Mouse (Mus musculus) spleen, postnatal 4 days (tissue): ENCODE data around the gene Chsy1.
A peak's percentile ranks its signal among the peaks of the same experiment; 100 is the strongest.

Source experiments
- DNase-seq, 2 experiments: peaks; one replicate each; pipeline ENCODE4 v3.0.0; 2022; ENCODE audit warnings: low spot score in 2 of 2

Chsy1 gene

GRCm38 (mm10) chr7:66138878-66139277, 29.6 kb downstream of the Chsy1 start:
- no peak for DNase-seq

- no peak for DNase-seq
Observed at GRCm38 (mm10) chr7:66140095-66140494, 30.8 kb downstream of the Chsy1 start.

- no peak for DNase-seq
Observed at GRCm38 (mm10) chr7:66140923-66141570, 31.7 kb downstream of the Chsy1 start.

GRCm38 (mm10) chr7:66142514-66142913, 33.2 kb downstream of the Chsy1 start:
- DNase-seq = no peak

GRCm38 (mm10) chr7:66144543-66144942, 35.2 kb downstream of the Chsy1 start:
- no peak for DNase-seq

GRCm38 (mm10) chr7:66147156-66147555, 37.8 kb downstream of the Chsy1 start:
- no peak for DNase-seq

- DNase-seq = no peak
Observed at GRCm38 (mm10) chr7:66147816-66148215, 38.5 kb downstream of the Chsy1 start.

GRCm38 (mm10) chr7:66149506-66149905, 40.2 kb downstream of the Chsy1 start:
- DNase-seq = no peak

GRCm38 (mm10) chr7:66150411-66150810, 41.1 kb downstream of the Chsy1 start:
- DNase-seq = no peak

GRCm38 (mm10) chr7:66157413-66157812, 48.1 kb downstream of the Chsy1 start:
- DNase-seq = peak in 1 of 2 experiments; percentile 43

GRCm38 (mm10) chr7:66157861-66158415, 48.6 kb downstream of the Chsy1 start:
- DNase-seq = no peak

GRCm38 (mm10) chr7:66158616-66159129, 49.4 kb downstream of the Chsy1 start:
- DNase-seq = no peak

GRCm38 (mm10) chr7:66159961-66160360, 50.6 kb downstream of the Chsy1 start:
- DNase-seq = peak in 1 of 2 experiments; percentile 50

GRCm38 (mm10) chr7:66161836-66162235, 52.5 kb downstream of the Chsy1 start:
- peak in 1 of 2 experiments; percentile 51 for DNase-seq

GRCm38 (mm10) chr7:66162489-66162888, 53.2 kb downstream of the Chsy1 start:
- peak in 1 of 2 experiments; percentile 54 for DNase-seq

GRCm38 (mm10) chr7:66162981-66163380, 53.7 kb downstream of the Chsy1 start:
- DNase-seq = peak in 1 of 2 experiments; percentile 55

- no peak for DNase-seq
Observed at GRCm38 (mm10) chr7:66164427-66165031, 55.2 kb downstream of the Chsy1 start.

GRCm38 (mm10) chr7:66165036-66165798, 55.9 kb downstream of the Chsy1 start:
- peak in 1 of 2 experiments; percentile 41 for DNase-seq

- peak in 1 of 2 experiments; percentile 45 for DNase-seq
Observed at GRCm38 (mm10) chr7:66168877-66169276, 59.6 kb downstream of the Chsy1 start.

- DNase-seq = no peak
Observed at GRCm38 (mm10) chr7:66169476-66169875, 60.2 kb downstream of the Chsy1 start.

GRCm38 (mm10) chr7:66170802-66171505, 61.6 kb downstream of the Chsy1 start:
- DNase-seq = peak in 1 of 2 experiments; percentile 53
